Mouse (Mus musculus) retina, adult 2 months (tissue): ENCODE results near the gene Btbd2.

ENCODE experiments used
- DNase-seq: peaks from one replicate; pipeline ENCODE4 v3.0.0-alpha.2; 2012; ENCODE audit warnings: low read depth, low spot score

Btbd2 gene

DNA sequence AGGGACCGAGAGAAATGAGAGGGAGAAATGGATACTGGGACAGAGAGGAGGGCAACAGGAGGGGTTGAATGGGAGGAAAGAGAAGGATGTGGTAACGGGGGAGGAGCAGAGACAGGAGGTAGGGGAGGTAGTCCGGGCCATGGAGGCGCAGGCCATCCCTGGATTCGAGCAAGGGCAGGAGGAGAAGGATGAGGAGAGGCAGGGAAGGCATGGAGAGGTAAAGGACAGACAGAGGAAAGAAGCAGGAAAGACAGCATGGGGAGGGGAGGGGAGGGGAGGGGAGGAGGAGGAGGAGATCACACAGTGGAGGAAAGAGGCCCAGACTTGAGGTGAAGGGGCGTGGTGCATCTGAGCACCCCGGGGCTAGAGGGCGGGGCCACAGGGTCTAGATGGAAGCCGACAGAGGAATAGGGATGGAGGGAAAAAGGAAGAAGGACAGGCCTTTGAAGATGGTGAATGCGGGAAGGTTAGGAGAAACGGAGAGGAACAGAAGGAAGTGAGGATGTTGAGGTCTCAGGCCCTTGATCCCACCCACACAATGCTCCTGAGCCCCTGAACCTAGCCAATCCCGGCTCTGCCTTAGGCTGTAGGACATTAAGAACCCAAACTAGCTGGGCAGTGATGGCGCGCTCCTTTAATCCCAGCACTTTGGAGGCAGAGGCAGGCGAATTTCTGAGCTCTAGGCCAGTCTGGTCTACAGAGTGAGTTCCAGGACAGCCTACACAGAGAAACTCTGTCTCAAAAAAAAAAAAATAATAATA is at the start of gene Btbd2:
TSS of gene Btbd2 (minus strand) at position 209 of the 761 bp plus-strand sequence.
- no peak for DNase-seq

DNA sequence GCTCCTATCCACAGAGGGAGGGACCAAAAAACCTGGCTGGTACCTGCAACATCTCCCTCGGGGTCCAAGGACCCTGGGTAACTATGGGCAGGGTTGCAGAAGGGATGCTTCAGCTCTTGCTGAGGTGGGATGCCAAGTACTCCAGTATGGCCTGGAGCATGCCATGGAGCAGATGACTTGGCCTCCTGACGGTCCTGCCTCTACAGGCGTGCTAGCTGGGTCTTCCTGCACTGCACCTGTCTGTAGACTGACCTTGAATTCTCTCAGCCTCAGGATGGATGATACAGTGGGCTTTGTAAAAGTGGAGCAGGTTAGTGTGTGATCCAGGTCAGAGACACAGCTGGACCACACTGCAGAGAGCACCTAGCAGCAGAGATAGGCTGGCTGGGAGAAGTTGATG is 48.6 kb upstream of the Btbd2 start:
- no peak for DNase-seq

DNA sequence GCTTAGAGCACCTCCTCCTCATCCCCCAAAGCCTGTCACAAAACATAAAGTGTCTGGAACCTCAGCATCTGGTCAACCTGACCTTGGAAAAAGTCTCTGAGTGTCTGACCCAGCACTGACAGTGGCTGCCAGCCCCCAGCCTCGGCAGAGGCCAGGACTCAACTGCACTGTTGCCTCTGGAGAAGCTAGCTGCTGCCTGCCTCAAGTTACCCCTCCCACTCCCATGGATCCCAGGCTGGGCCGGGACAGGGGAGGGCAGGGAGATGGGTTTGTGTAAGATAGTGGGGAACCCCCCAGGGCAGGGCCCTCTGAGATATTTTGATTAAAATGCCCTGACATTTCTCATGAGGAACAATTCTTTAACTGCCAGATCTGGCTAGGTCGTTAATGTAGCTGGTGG is 48.2 kb upstream of the Btbd2 start:
- DNase-seq: no peak

DNA sequence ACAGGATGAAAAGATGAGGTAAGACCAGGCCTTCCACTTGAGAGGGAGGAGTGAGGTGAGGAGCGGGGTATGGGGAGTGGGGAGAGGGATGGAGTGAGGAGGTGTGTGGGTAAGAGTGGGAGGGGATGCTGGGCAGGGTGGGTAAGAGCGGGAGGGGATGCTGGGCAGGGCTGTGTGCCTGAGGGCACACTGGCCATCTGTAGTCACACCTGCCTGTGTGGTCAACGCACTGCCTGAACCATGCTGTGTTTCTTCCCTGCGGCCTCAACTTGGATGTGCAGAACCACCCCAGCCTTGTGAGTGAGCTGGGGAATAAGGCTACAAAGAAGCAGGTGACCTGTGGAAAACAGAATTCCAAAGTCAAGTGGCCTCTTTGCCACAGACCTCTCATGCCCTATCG is 47.5 kb upstream of the Btbd2 start:
- no peak for DNase-seq

DNA sequence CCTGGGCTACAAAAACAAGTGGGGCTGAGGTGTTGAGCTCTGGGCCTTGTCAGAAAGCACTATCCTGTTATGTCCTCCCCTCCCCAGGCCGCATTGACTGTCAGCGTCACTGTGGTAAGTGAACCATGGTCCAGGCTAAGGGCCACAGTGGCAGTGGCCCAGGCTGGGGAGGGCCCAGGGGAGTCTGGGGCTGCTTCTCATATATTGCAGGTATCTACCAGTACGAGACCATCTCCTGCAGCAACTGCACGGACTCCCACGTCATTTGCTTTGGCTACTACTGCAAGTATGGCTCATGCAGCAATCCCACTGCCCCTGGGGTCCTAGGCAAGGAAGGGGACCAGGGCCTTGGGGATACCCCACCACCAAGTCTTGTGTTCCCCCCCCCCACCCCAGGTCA is 46.8 kb upstream of the Btbd2 start:
- no peak for DNase-seq

DNA sequence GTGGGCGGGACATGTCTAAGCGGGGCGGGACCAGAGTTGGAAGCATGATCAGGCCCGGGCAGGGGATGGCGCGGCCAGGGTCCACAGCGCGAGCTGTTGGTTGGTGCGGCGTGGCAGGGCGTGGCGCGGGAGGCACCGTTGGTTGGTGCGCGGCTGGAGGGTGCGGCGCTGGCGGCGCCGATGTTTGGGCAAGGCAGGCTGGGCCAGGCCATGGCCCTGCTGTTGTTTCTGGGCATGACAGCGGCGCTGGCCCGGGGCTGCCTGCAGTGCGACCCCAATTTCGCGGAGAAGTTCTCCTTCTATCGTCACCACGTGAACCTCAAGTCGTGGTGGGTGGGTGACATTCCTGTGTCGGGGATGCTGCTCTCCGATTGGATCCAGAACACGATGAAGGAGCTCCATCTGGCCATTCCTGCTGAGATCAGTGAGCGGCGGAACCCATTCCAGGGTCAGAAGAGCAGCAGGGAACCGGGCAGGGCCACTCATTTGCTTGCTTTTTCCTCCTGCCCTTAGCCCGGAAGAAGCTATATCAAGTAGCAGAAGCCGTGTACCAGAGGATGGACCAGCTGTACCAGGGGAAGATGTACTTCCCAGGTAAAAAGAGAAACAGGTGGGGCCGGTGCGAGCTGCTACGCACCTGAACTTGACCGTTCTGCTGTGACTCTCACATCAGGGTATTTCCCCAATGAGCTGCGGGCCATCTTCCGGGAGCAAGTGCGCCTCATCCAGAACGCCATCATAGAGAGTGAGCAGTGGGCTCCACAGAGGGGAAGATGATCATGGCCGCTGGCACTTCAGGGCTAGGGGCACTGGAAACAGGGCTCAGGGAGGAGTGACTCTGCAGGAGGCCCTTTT is 45.9 kb upstream of the Btbd2 start:
- peak; percentile 66 for DNase-seq

DNA sequence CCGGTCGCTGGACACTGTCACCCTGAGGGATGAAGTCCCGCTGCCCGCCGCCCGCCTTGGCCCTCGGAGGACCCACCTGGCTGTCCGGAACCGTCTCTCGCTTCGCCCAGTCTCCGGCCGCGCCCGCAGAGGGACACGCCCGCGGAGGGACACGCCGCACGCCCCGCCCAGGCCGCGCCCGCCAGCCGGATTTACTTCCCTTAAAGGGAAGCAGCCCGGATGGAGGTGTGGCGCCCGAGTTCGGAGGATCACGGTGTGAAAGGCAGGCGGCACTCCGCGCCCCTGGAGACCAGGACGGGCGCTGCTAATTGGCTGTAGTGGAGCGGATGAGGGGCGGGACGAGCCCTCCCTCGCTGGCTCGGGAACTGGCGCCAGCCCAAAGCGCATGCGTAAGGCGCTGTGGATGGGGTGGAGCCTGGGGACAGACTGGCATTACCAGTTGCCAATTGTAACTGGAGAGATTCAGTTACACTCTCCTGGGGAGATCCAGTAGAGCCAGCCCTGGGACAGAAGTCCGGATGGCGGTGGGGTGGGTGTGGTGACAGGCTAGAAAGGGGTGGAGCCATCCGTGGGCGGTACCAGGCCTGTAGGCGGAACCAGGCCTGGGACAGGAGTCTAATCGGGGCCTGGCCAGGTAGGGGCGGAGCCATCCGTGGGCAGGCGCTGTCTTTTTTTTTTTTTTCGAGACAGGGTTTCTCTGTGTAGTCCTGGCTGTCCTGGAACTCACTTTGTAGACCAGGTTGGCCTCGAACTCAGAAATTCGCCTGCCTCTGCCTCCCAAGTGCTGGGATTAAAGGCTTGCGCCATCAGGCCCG is 45.1 kb upstream of the Btbd2 start, which contains the start of the genes Mob3a and Izumo4:
TSS of gene Mob3a (minus strand) at position 257 of the 815 bp plus-strand sequence.
TSS of gene Izumo4 (plus strand) at position 464 of the 815 bp plus-strand sequence.
- peak; percentile 98 for DNase-seq

DNA sequence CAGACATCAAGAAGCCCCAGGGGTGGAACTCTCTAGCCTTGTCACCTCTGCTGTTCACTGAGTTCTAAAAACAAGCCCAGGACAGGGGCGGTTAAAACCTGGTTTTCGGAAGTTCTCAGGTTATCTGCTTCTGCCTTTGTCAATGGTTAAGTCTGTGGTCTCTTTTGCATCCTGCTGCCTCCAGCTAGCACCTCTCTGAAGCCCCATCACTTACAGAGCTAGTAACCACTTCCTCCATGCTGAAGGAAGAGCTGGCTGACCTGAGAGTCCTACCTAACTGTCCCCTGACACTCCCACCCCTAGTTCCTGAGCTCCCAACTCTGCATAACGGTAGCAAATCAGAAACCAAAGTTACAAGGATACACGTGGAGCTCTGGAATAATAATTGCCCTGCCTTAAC is 43.9 kb upstream of the Btbd2 start:
- DNase-seq: no peak

DNA sequence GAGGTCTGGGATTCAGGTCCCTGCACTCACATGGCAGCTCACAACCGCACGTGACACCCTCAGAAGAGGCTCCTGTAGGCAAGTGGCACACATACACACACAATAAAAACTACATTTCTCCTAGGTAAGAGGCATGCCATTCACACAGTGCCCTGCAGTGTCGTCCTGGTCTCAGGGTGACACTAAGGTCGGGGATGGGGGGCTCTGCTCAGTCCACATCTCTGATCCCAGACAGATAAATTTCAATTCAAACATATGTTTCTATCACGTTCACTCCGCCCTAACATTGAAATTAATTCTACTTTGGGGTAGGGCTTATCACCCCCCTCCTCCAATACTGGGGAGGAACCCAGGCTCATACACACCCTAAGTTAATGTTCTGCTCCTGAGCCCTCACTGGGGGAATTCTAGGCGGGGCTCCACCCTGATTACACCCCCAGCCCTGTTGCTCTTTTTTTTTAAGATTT is 43.2 kb upstream of the Btbd2 start:
- no peak for DNase-seq

DNA sequence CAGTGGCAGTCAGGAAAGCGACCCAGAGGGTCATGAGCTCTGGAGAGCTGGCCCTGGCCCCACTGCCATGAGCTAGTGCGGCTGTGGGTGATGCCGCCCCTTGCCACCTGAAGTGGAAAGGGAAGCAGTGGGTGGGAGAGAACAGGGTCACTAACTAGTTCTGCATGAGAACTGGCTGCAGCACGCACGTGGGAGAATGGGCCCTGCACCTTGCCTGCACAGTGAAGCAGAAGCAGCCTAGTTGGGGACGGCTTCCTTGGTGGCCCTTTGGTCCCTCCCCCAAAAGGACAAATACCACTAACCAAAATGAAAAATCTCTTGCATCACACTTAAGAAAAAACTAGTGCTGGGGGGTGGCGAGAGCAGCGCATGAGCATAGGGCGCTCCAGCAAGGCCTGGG is 41.7 kb upstream of the Btbd2 start:
- DNase-seq: no peak

DNA sequence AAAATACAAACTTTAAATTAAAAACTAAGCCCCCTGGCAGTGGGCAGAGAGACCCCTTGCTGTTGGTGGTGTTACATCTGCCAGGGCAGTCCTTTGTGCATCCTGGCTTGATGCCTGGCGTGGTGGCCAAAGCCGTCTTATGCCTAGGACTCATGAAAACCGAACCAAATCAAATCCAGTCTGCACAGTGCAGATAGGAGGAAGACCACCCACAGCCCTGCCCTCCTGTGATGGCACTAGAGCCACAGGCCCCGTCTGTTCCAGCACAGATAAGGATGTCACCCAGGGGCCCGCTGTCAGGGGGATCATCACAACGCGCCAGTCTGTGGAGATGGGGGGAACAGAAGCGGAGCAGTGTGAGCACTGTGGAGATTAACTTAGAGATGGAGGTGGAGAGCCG is 40.9 kb upstream of the Btbd2 start:
- no peak for DNase-seq

DNA sequence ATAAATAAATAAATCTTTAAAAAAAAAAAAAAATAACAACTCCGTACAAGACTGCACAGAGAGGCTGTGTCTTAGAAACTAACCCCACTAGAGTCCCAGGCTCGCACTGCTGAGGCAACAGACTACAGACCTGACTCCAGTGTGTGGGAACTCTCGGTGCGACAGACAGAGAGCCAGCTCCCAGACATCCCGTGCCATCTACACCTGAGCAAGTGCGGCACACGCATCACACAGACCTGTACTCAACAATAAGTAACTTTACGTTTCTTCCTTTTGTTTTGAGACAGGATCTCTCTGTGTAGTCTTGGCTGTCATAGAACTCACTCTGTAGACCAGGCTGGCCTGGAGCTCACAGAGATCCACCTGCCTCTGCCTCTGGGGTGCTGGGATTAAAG is 40.5 kb upstream of the Btbd2 start:
- no peak for DNase-seq

DNA sequence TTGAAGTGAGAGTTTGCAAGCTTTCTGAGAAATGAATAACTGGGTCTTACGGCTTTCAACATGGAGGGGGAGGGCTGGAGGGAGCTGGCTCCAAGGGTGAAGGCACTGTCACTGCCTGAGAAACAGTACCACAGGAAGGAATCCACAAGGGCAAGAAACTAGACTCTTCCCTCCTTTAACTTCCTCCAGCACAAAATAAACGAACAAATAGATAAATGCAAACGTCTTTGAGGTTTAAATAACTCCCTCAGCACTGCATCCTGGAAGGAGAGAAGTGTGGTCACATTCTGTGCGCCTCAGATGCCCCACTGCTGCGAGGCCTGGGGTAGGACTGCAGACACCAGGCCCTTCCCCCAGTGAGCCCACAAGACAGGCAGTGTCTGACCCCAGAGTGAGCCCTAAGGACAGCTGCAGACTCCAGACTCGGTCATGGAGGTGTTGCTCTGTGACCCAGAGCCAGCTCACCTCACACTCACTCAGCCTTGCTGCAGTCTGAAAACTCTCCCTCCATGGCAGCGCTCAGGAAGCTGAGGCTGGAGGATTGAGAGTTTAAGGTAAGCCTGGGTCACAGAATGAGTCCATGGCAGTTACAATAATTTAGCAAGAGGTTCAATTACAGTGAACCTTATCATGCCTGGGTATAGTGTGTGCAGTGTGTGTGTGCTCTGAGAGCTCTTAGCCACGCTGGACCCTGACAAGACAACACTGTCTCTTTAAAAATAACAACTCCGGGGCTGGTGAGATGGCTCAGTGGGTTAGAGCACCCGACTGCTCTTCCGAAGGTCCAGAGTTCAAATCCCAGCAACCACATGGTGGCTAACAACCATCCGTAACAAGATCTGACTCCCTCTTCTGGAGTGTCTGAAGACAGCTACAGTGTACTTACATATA is 39.9 kb upstream of the Btbd2 start:
- no peak for DNase-seq

DNA sequence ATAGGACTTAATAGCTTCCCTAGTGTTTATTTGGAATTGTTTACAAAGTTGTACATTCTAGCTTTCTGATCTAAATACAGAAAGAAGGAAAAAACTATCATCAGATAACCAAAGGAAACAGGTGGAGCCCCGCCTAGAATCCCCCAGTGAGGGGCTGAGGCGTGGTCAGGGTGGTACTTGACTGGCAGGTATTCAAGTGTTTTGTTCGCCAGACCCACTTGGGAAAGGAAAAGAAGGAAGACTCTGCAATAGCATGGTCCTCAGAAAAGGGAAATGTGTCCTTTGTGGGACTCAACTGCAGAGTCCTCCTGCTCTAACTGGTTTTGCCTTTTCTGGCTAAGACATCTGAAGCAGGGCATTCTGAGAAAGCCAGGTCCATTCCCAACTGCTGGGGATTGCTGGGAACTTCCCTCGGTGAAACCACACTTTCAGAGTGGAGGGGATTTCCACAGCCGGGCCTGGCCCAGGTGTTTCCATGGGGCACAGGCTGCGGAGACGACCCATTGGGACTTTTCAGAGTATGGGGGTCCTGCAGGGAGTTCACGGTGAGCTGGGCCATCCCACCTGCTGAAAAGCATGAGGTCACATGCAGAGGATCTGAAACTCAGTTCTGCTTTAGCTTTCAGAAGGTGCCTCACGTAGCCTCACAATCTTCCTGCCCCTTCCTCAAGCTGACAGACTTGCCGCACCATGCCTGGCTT is 39.1 kb upstream of the Btbd2 start:
- DNase-seq: no peak

DNA sequence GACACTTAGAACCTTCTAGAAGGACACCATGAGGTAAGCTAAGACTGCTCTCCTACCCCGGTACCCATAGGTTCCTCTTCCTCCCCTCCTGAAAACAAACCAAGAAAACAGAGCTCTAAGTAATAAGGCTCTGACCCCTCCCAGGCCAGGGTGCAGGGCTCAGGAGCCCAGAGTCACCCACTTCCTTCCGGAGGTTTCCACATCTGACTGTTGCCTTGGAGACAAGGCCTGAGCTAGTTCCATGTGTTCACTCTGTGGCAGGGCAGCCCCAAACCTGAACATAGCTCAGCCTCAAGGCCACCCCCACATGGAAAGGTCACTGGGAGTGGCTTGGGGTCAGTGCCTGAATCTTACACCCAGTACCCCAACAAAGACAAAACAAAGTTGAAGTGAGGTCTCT is 38.3 kb upstream of the Btbd2 start:
- DNase-seq: no peak

DNA sequence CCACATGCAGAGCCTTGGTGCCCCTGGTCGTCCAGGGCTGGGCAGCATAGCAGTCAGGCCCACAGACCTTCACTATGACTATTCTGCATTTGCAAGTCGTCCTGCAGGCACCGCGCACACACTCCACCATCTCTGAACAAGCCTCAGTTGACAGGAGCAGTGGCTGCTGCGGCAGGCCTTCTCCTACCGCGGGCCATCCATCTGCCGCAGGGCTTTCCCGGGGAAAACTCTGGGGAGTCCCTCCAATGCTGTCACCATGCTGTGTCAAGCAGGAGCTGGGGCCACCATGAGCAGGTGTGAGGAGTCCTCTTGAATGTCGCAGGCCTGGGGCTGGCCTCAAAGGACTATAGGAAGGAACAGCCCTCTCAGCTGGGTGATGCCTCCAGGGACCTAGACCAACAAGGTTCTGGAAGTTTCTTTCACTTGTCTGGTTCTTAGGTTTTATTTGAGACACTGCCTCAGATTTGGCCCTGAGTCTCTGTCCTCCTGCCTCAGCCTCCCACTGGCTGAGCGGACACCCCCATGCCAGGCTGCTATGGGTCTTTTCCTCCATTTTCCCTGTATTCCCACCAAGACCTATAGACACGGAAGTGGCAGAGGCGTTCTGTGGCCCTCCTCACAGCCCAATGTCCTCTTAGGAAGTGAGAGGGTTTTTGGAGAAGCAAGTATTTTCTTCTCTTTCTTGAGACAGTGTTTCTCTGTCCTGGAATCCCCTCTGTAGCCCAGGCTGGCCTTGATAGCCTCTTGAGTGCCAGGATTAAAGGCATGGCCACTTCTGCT is 37.5 kb upstream of the Btbd2 start:
- DNase-seq: no peak

DNA sequence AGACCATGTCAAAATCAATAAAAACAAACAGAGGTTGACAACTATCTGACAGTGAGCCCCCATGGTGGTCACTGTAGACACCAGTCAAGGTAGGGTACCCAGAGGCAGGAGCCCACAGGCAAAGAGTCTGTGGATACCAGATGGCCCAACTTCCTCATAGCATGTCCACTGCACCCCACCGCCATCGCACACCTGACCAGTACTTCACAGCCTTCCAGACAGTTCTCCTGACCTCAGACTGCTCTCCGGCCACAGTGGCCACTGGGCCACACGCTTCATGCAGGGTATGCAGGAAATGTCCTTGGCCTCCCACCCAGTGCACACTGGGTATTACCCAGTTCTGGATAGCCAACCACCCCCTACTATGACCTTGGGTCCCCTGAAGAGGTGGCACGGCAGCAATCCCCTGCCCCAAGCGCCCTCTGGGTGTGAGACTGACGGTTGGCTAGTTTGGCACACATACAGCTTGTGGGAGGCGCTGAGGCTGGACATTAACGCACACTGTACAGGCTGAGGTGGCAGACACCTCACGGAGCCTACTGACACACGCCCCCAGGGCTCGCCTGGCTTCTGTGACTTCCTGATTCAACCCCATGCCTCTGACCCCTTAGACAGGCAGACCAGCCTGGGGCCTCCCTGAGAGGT is 36.7 kb upstream of the Btbd2 start:
- DNase-seq: no peak

DNA sequence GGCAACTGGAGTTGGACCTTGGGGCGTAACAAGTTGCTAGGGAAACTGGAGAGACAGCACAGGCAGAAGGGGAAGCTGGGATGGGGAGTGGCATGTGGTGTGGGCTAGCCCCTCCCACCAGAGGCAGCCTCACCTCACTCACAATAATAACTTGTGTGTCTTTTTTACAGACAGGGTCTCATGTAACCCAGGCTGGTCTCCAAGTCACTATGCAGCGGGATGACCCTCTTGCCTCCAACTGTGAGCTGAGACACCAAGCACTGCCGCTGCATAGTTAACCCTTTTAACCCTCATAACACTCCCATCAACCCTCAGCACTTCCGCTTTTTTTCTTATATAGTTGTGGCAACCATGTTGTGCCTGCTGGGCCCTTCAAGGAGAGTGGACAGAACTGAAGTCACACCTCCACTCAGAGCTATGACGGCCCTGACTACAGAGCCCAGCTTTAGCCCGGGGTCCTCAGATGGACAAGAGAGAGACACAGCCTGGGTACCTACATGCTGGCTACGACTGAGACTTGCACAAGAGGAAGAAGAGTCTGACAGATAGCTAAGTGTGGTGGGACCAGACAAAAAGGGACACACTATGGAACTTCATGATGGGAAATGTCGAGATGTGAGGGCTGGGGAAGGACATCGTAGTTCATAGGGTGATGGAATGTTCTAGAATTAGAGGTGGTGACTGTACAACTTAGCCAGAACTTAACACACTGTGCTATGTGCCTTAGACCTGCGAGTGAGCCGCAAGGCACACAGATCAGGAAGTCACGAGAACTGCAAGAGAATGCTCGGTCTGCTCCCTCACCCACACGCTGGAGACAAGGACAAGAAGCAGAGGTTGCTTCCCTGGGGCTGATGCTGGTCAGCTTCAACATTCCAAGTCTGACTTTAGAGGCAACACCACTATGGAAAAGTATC is 35.6 kb upstream of the Btbd2 start:
- no peak for DNase-seq
